Mouse (Mus musculus): ENCODE measurements at regions not wholly inside any gene's neighbourhood (a gene's known extent, or its start where the extent isn't known, plus 50 kb on each side); places are given as distances from the start of the nearest gene placed in this dataset.

GRCm38 (mm10) chr10:65614204-65614603, 1481.7 kb upstream of the Jmjd1c start:
- peak in 1 of 2 experiments; percentile 14 for DNase-seq (ENCODE audit: low spot score in 2 of 2)

Measured in right cerebral cortex, adult 2 months (tissue).